Mouse (Mus musculus) heart, embryonic 10.5 days (tissue): ENCODE measurements at regions not wholly inside any gene's neighbourhood (a gene's known extent, or its start where the extent isn't known, plus 50 kb on each side); places are given as distances from the start of the nearest gene placed in this dataset.

Experiments
- DNase-seq: peaks from one replicate; pipeline ENCODE4 v3.0.0-alpha.2; 2017; ENCODE audit warnings: low spot score
- H3K27ac ChIP-seq: fragments of 300-500 bp; sonication (generic); 2 replicates; pipeline ENCODE4 v1.5.1; 2016; ENCODE audit warnings: mild to moderate bottlenecking
- H3K27me3 ChIP-seq: fragments of 300-500 bp; sonication (generic); 2 replicates; pipeline ENCODE4 v1.6.1; 2016; ENCODE audit warnings: mild to moderate bottlenecking; ENCODE audit not compliant: poor library complexity, insufficient read depth, severe bottlenecking
- H3K36me3 ChIP-seq: fragments of 300-500 bp; sonication (generic); 2 replicates; pipeline ENCODE4 v1.6.1; 2016; ENCODE audit warnings: mild to moderate bottlenecking, moderate library complexity
- H3K4me1 ChIP-seq: fragments of 300-500 bp; sonication (generic); 2 replicates; pipeline ENCODE4 v1.6.1; 2016; ENCODE audit warnings: mild to moderate bottlenecking
- H3K4me3 ChIP-seq: fragments of 300-500 bp; sonication (generic); 2 replicates; pipeline ENCODE4 v1.5.1; 2016; ENCODE audit warnings: mild to moderate bottlenecking, moderate library complexity
- H3K9me3 ChIP-seq: fragments of 300-500 bp; sonication (generic); 2 replicates; pipeline ENCODE4 v1.6.1; 2016; ENCODE audit warnings: mild to moderate bottlenecking, moderate library complexity
- WGBS: fragments of 180-500 bp; shearing (Covaris S2); methylation state at CpG from one replicate; pipeline ENCODE4 v1.1.7; 2016; 5-methylcytosine and 5-hydroxymethylcytosine counted together

DNA sequence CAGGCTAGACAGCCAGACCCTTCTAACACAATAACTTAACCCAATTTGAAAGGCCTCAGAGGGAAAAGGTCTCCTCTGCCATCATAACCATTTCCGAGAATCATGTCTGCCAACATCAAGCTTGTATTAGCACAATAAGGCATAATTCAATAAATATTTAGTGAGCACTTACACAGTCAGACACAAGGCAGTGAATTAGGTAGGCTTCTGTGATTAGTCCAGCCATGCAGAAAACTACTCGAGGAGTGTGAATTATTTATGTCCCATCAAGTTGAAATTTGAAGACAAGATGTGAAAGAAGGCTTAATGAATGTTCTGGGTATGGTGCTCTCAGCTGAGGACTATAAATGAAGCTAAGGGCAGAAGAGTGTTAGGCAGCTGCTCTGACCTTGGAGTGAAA is 91.7 kb upstream of the Arg1 start:
- Histone ChIP-seq H3K27ac (no peak overlapping the region), H3K27me3 (no peaks in the 10 kb centered on the region), H3K36me3 (no peaks in the 10 kb centered on the region), H3K9me3 (no peaks in the 10 kb centered on the region), H3K4me1 (0 out of 2 replicates have a peak, but pooled peaks cover 5% of the 10 kb centered on the region), H3K4me3 (no peak overlapping the region)
- 83% methylated on average over 2 of the region's 2 CpGs for WGBS
- no peak for DNase-seq

DNA sequence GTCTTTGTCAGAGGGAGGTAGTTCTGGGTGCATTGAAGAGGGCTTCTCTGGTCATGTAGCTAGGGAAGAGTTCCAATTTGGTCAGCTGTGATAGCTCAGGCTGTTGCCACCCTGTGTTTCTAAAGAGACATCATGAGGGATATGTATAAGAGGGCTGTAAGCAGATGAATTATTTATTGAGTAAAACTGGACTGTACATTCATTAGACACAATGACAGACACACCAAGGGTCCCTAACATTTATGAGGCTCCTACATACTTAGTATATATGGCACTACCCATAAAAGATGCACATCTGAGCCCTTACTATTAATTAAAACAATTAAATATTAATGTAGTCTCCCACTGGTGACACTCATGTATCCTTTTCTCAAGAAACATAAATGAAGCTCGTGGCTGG is 90.6 kb upstream of the Arg1 start:
- no peaks in the 10 kb centered on the region for H3K9me3 ChIP-seq
- no peaks in the 10 kb centered on the region for H3K4me1 ChIP-seq
- no peak for DNase-seq
- H3K27ac ChIP-seq, result no peak overlapping the region
- H3K27me3 ChIP-seq, result no peaks in the 10 kb centered on the region
- no peak overlapping the region for H3K4me3 ChIP-seq
- H3K36me3 ChIP-seq, result no peaks in the 10 kb centered on the region
- 79% methylated on average over 1 of the region's 1 CpGs for WGBS

DNA sequence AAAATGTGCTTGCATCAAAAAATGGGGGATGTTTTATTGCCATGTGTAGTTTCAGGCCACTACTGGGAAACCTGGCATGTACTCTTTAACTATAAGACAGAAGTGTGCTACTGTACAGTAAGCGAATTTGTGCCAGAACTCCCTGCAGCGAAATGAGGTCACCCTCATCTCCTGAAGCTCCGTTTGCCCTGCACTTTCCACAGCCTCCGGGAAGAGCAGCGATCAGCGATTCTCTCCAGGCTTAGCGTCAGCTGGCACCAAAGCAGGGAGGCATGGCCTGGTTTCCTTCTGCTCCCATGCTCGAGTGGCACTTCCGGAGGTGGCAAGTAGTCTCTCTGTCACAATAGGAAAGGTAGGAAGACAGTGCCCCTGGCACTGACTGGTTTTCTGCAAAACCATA is 88.8 kb upstream of the Arg1 start:
- 72% methylated on average over 9 of the region's 9 CpGs for WGBS
- no peak for DNase-seq

DNA sequence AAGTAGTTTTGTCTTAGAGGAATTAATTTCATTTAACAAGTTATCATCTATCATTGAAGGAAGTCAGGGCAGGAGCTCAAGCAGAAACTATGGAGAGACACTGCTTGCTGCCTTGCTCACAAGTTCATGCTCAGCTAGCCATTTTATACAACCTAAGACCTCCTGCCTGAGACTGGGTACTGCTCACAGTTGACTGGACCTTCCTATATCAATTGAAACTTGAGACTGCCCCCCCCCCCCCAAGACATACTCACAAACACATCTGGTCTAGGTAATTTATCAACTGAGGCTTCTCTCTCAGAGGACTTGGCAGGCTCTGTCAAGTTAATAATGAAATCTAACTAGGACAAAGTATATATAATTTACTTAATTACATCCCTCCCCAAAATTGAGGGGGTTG is 84.8 kb upstream of the Arg1 start:
- no peak for DNase-seq
- H3K36me3 ChIP-seq, result no peaks in the 10 kb centered on the region
- H3K27me3 ChIP-seq, result no peaks in the 10 kb centered on the region
- no peaks in the 10 kb centered on the region for H3K4me1 ChIP-seq
- H3K4me3 ChIP-seq, result no peak overlapping the region
- H3K27ac ChIP-seq, result no peak overlapping the region
- H3K9me3 ChIP-seq, result no peaks in the 10 kb centered on the region

More for the DNA sequence above, 88.8 kb upstream of the Arg1 start:
- no peaks in the 10 kb centered on the region for H3K9me3 ChIP-seq
- H3K4me3 ChIP-seq, result no peak overlapping the region
- no peaks in the 10 kb centered on the region for H3K27me3 ChIP-seq
- no peak overlapping the region for H3K27ac ChIP-seq
- H3K36me3 ChIP-seq, result no peaks in the 10 kb centered on the region
- H3K4me1 ChIP-seq, result no peaks in the 10 kb centered on the region

DNA sequence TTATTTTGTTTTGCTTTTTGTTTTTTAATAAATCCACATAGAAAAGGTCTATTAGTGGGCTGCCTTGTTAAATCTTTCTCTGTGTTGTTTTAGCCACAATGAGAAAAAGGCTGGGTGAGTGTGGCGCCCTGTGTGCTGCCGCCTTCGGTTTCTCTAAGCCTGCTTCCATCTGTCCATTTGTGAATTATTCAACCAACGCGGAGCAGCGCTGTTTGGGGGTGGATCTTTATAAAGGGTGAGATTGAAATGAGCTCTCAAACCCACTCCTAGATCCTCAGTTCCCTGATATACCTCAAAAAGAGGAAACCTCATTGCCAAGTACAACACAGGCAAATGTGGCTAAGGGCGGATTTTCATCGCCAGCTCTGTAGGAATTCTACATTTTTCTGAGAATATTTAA is 74.0 kb upstream of the Arg1 start:
- Histone ChIP-seq H3K36me3 (no peaks in the 10 kb centered on the region), H3K4me3 (no peak overlapping the region), H3K27ac (no peak overlapping the region), H3K27me3 (no peaks in the 10 kb centered on the region), H3K9me3 (no peaks in the 10 kb centered on the region), H3K4me1 (no peaks in the 10 kb centered on the region)
- 79% methylated on average over 8 of the region's 8 CpGs for WGBS
- DNase-seq, result no peak

DNA sequence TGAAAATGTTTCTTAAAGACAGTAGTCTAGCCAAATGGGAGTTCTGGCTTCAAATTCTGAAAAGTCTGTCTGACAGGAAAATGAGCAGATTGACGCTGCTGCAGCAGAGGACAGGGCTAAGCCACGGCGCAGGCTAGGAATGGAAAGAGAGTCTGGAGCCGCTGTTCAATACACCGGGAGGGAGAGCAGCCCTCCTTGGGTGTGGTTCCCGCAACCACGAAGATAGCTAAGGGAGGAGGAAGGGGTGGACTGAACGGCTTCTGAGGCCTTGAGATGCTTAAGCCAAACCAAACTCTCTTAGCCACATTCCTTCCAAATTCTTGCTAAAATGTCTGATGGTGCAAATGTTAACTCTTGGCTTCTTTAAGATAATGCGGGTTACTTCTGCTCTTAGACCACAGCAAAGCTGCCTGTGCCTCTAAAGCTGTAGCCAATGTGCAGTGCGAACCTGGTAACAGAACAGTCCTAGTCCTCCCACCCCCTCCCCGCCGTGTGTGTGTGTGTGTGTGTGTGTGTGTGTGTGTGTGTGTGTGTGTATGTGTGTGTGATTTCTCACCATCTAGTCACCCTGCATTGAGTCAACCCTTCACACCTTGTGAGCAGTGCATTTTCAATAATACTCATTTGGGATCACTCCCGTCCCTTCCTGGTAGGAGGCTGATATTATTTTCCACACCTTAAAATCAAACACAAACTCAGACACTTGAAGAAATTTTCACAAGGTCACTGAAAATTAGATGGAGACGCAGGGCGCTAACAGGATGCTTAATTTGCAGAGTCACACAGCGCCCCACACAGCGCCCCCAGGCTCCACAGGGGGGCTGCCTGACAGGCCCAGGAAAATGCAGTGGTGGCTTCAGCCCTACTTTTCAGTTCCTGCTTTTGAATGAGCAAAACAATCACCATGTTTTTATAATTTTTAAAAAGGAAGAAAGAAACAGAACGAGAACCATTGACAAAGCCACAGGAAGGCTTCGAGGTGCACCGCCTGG is 73.2 kb upstream of the Arg1 start:
- H3K4me1 ChIP-seq, result no peaks in the 10 kb centered on the region
- no peaks in the 10 kb centered on the region for H3K9me3 ChIP-seq
- peak; percentile 70 for DNase-seq
- H3K4me3 ChIP-seq, result no peak overlapping the region
- no peaks in the 10 kb centered on the region for H3K27me3 ChIP-seq
- no peaks in the 10 kb centered on the region for H3K36me3 ChIP-seq
- 60% methylated on average over 20 of the region's 20 CpGs for WGBS
- H3K27ac ChIP-seq, result no peak overlapping the region

DNA sequence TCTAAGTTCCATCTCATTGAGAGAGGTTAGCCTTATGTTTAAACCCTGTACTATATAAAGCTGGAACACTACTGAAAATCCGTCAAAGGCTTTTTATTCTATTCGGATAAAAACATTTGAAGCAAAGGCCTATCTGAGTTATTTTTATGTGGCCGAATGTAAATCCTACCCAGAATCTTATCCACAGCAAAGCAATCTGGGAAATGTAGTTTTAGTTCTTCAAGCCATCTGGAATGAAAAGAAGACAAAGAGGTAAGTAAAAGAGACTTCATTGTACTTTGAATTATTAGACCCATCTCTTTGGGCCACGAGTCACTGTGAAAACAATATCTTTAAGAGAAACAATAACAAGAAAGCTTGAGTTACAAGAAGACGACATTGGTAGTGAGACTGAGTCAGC is 72.5 kb upstream of the Arg1 start:
- 74% methylated on average over 5 of the region's 5 CpGs for WGBS
- Histone ChIP-seq H3K4me3 (no peak overlapping the region), H3K4me1 (no peaks in the 10 kb centered on the region), H3K27me3 (no peaks in the 10 kb centered on the region), H3K36me3 (no peaks in the 10 kb centered on the region), H3K9me3 (no peaks in the 10 kb centered on the region), H3K27ac (no peak overlapping the region)
- DNase-seq, result no peak

DNA sequence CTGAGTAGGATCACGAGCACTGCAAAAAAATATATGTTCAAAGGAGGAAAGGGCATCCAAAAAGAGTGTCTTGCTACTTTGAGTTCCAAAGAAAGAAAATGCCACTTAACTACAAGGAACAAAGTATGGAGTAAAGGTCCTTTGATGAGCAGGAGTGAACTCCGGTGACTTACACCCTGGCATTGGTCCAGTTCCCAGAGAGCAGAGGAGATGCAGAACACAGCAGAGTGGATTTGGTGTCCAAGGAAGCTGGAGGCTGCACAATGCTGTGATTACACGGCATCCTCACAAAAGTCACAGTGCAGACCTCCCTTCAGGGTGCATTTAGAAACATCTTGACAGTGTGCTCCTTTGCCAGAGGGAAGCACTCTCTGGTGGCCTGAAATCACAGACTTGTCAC is 70.4 kb upstream of the Arg1 start:
- DNase-seq, result no peak
- H3K27me3 ChIP-seq, result no peaks in the 10 kb centered on the region
- no peaks in the 10 kb centered on the region for H3K9me3 ChIP-seq
- no peaks in the 10 kb centered on the region for H3K36me3 ChIP-seq
- H3K4me3 ChIP-seq, result no peak overlapping the region
- WGBS, result 75% methylated on average over 3 of the region's 3 CpGs
- no peaks in the 10 kb centered on the region for H3K4me1 ChIP-seq
- H3K27ac ChIP-seq, result no peak overlapping the region

DNA sequence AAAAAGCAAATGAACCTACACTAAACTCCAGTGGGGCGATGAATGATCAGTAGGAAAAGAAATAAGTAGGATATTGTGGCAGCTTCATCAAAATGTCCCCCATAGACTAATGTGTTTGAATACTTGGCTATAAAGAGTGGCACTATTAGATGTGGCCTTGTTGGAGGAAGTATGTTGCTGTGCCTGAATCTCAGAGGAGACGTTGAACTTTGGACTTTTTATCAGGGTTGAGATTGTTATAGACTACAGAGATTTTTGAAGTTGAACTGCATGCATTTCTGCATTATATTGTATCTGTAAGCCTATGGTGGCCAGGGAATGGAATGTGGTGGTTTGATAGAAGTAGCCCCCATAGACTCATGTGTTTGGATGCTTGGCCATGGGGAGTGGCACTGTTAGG is 68.5 kb upstream of the Arg1 start:
- Histone ChIP-seq H3K4me1 (no peaks in the 10 kb centered on the region), H3K36me3 (no peaks in the 10 kb centered on the region), H3K9me3 (no peaks in the 10 kb centered on the region), H3K27ac (no peak overlapping the region), H3K4me3 (no peak overlapping the region), H3K27me3 (no peaks in the 10 kb centered on the region)
- WGBS, result 86% methylated on average over 2 of the region's 2 CpGs
- no peak for DNase-seq

DNA sequence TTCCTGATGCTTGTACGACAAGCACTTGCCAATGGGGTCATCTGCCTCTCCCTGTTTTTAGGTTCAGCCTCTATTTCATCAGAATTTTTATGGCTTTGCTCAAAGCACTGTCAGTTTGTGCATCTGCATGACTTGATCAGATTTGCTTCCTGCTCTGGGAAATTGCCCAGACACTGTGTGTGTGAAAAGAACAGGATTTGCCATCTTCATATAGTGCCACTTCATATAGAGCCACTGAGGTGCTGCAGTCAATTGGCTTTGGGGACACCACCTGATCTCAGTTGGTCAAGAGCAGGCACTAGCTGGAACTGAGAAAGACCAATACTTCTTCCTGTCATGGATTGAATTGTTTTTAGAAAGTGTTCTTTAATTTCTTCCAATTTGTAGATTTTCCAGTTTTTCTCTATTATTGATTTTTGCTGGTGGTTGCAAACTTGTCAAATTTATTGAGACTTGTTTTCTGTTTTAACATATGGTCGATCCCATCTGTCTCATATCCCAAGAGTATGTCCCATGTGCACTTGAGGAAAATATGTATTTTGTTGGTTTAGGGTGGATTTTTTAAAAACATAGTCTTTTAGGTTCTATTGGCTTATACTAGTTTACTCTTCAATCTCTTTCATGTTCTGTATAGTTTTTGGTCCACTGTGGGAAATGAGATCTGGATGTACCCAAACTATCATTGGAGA is 62.8 kb upstream of the Arg1 start:
- H3K4me3 ChIP-seq, result no peak overlapping the region
- H3K36me3 ChIP-seq, result no peaks in the 10 kb centered on the region
- DNase-seq, result peak; percentile 57
- no peaks in the 10 kb centered on the region for H3K9me3 ChIP-seq
- WGBS, result 80% methylated on average over 2 of the region's 2 CpGs
- no peak overlapping the region for H3K27ac ChIP-seq
- H3K27me3 ChIP-seq, result no peaks in the 10 kb centered on the region
- no peaks in the 10 kb centered on the region for H3K4me1 ChIP-seq

DNA sequence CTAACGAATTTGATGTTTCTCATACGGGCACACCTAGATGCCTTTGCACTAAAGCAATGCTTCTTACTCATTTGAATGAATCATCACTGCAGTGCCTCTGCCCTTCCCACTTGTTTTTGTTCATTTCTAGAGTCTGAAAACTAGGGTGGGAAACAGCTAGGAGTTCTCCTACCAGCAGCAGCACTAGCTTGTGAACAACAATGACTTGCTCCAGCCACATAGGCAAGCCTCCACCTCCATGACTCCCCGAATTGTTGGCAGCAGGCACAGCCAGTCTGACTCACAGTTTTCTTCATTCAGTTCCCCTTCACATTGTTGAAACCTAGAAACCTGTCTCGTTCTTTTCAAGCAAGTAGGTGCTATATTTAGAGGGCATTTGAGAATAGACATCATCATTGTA is 57.5 kb upstream of the Arg1 start:
- H3K27me3 ChIP-seq, result no peaks in the 10 kb centered on the region
- H3K4me3 ChIP-seq, result no peak overlapping the region
- WGBS, result 87% methylated on average over 4 of the region's 4 CpGs
- 0 out of 2 replicates have a peak, but pooled peaks cover 8% of the 10 kb centered on the region for H3K36me3 ChIP-seq
- H3K27ac ChIP-seq, result no peak overlapping the region
- peaks cover 5% of the 10 kb centered on the region; the same call in 1 of the 2 replicates for H3K9me3 ChIP-seq
- DNase-seq, result no peak
- peaks cover 7% of the 10 kb centered on the region for H3K4me1 ChIP-seq

DNA sequence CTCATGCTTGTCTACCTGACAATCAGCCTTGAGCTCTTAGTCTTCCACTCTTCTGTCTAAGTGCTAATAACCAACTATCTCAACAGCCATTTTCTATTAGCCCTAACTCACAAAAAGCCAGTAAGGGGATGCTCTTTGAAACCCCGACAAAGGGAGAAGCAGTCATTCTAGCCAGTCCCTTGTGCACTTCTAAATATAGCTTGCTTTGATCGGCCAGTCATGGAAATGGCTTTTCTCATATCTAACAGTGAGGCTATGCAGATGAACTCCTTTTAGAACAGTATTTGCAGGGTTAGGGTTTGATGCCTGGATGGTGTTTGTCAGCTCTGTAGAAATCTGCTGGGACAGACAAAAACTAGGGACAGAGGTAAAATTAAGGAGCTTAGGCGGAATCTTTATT is 54.5 kb upstream of the Arg1 start:
- Histone ChIP-seq H3K27ac (no peak overlapping the region), H3K4me1 (peaks cover 7% of the 10 kb centered on the region), H3K27me3 (no peaks in the 10 kb centered on the region), H3K36me3 (0 out of 2 replicates have a peak, but pooled peaks cover 8% of the 10 kb centered on the region), H3K4me3 (no peak overlapping the region), H3K9me3 (peaks cover 5% of the 10 kb centered on the region; the same call in 1 of the 2 replicates)
- WGBS, result 57% methylated on average over 3 of the region's 3 CpGs
- DNase-seq, result peak; percentile 52
